Mouse (Mus musculus) limb, embryonic 12.5 days (tissue): ENCODE measurements around the gene Sptb. TPM values are rescaled to one million over a fixed set of nuclear protein-coding genes. Genes with fewer than 3 reads are reported as not detected.

ENCODE experiments used
- ATAC-seq: fragments of 200-750 bp; cut with Nextera tagmentation; 2 replicates; pipeline ENCODE4 v1.8.0; 2017; ENCODE audit warnings: low read depth, moderate TSS enrichment; ENCODE audit not compliant: insufficient number of reproducible peaks, insufficient read depth, low FRiP score, low TSS enrichment
- H3K27ac ChIP-seq: fragments of 300-500 bp; sonication (generic); 2 replicates; pipeline ENCODE4 v1.5.1; 2016; ENCODE audit warnings: mild to moderate bottlenecking, moderate library complexity
- H3K27me3 ChIP-seq: fragments of 300-500 bp; sonication (generic); 2 replicates; pipeline ENCODE4 v1.6.1; 2016; ENCODE audit warnings: mild to moderate bottlenecking, moderate library complexity
- H3K36me3 ChIP-seq: fragments of 300-500 bp; sonication (generic); 2 replicates; pipeline ENCODE4 v1.6.1; 2016; ENCODE audit warnings: mild to moderate bottlenecking, moderate library complexity
- H3K4me1 ChIP-seq: fragments of 300-500 bp; sonication (generic); replicated peaks from 2 replicates; pipeline ENCODE4 v1.6.1; 2016
- H3K4me2 ChIP-seq: fragments of 300-500 bp; sonication (generic); 2 replicates; pipeline ENCODE4 v1.6.1; 2016; ENCODE audit warnings: mild to moderate bottlenecking, moderate library complexity
- H3K4me3 ChIP-seq: fragments of 300-500 bp; sonication (generic); replicated peaks from 2 replicates; pipeline ENCODE4 v1.5.1; 2016; ENCODE audit warnings: mild to moderate bottlenecking
- H3K9ac ChIP-seq: fragments of 300-500 bp; sonication (generic); replicated peaks from 2 replicates; pipeline ENCODE4 v1.6.1; 2016; ENCODE audit warnings: mild to moderate bottlenecking, moderate library complexity
- H3K9me3 ChIP-seq: fragments of 300-500 bp; sonication (generic); 2 replicates; pipeline ENCODE4 v1.6.1; 2016; ENCODE audit warnings: mild to moderate bottlenecking, moderate library complexity
- WGBS: fragments of 180-500 bp; shearing (Covaris S2); methylation state at CpG from one replicate; pipeline ENCODE4 v1.1.7; 2016; 5-methylcytosine and 5-hydroxymethylcytosine counted together
- polyA plus RNA-seq: library from polyadenylated mRNA; unstranded; fragments of >200 nt; fragmentation: Nextera tagmentation; extraction: Ambion mirVana; gene quantifications from 2 replicates; pipeline ENCODE4 v1.2.1, GENCODE M21; 2016

Gene Sptb
- polyA plus RNA-seq, 1 experiment from 2014 or later: 1.3 TPM

- peaks cover 42% of the 10 kb centered on the region for H3K4me1 ChIP-seq
- no peaks in the 10 kb centered on the region for H3K36me3 ChIP-seq
- no peak overlapping the region for H3K27ac ChIP-seq
- no peak overlapping the region for H3K4me2 ChIP-seq
- no peak for ATAC-seq
- H3K9ac ChIP-seq: no peak overlapping the region
- H3K9me3 ChIP-seq: no peaks in the 10 kb centered on the region
- no peak overlapping the region for H3K4me3 ChIP-seq
- WGBS: 92% methylated on average over 4 of the region's 4 CpGs
- H3K27me3 ChIP-seq: no peaks in the 10 kb centered on the region; the same call in 1 of the 2 replicates
These were observed 157.4 kb downstream of the Sptb start for GRCm38 (mm10) chr12:76552958-76553357.

GRCm38 (mm10) chr12:76552321-76552720 is 158.0 kb downstream of the Sptb start:
- no peak overlapping the region for H3K27ac ChIP-seq
- H3K27me3 ChIP-seq: no peaks in the 10 kb centered on the region; the same call in 1 of the 2 replicates
- H3K9me3 ChIP-seq: no peaks in the 10 kb centered on the region
- H3K4me1 ChIP-seq: peaks cover 45% of the 10 kb centered on the region
- no peak overlapping the region for H3K9ac ChIP-seq
- no peak for ATAC-seq
- H3K4me2 ChIP-seq: no peak overlapping the region
- no peak overlapping the region for H3K4me3 ChIP-seq
- H3K36me3 ChIP-seq: no peaks in the 10 kb centered on the region
- WGBS: 70% methylated on average over 8 of the region's 8 CpGs

DNA sequence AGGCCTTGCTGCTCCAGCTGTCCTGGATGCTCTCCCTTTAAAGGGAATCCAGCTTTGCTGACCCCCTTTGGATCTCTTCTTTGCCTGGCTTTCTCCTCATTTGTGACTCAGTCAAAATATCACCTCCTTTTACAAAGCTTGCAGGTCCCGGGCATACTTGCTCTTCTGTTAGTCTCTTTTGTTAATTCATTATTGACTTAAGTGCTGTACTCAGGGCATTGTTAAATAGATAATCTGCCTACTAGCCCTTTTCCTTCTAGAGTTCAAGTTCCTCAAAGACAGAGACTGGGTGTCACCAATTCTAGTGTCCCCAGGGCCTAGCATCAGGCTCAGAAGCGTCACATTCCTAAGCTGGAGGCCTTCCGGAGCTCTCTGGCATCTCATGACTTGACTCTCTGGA is 161.1 kb downstream of the Sptb start:
- no peak overlapping the region for H3K27ac ChIP-seq
- no peak overlapping the region for H3K9ac ChIP-seq
- H3K36me3 ChIP-seq: no peaks in the 10 kb centered on the region
- 82% methylated on average over 3 of the region's 3 CpGs for WGBS
- peaks cover 11% of the 10 kb centered on the region for H3K27me3 ChIP-seq
- H3K4me2 ChIP-seq: no peak overlapping the region
- peaks cover 53% of the 10 kb centered on the region for H3K4me1 ChIP-seq
- no peak overlapping the region for H3K4me3 ChIP-seq
- H3K9me3 ChIP-seq: no peaks in the 10 kb centered on the region
- no peak for ATAC-seq

DNA sequence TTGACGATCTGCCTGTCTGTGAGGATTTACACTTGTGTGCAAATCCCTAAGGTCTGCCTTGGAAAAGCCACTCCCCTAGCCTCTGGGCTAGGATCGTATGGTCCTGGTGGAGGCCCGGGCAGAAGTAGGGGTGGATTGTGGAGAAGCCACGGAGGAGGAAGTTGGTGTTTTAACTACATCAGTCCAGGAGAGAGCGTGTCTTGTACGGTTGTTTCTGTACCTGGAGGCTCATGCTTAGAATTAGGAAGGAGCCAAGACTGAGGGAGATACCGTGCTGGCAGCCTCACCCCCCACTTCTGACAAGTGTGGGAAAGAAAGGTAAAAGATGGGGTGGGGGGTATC is 162.3 kb downstream of the Sptb start:
- no peaks in the 10 kb centered on the region for H3K9me3 ChIP-seq
- H3K4me1 ChIP-seq: peaks cover 46% of the 10 kb centered on the region
- no peak overlapping the region for H3K4me3 ChIP-seq
- peaks cover 11% of the 10 kb centered on the region for H3K27me3 ChIP-seq
- peak overlapping the region; percentile 45; the same call in 1 of the 2 replicates for H3K27ac ChIP-seq
- no peaks in the 10 kb centered on the region for H3K36me3 ChIP-seq
- 16% methylated on average over 7 of the region's 7 CpGs for WGBS
- H3K4me2 ChIP-seq: peak overlapping the region; percentile 54
- ATAC-seq: no peak
- peak overlapping the region; percentile 1; the same call in 1 of the 2 replicates for H3K9ac ChIP-seq

DNA sequence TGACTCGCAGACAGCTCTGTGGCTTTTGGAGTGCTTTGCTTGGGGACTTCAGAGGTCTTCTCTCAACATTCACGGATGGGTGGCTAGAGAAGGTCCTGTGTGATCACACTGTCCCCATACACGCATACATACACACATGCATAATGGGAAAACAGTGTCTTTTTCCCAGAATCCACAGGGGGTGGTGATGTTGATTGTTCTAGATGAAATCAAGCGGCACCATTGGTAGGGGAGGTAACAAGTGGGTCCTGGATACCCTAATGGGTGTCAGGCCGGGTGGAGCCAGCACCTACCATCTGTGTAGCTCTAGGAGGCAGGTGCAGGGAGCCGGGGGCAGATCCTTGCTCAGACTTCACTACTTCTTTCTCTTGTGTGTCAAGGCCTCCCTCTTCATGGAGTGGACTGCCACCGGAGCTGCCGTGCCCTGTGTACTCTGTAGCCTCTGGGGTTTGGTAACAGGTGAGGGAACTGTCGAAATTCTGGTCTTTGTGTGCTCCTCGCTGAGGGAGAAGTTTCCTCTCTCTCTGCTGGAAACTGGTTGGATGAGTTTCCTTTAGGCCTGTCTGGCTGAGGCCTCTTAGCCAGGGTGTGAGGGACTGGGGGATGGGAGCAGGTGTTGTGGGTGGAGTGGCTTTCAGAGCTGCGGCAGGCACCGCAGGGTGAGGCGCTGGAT is 162.8 kb downstream of the Sptb start:
- Histone ChIP-seq H3K4me3 (no peak overlapping the region), H3K36me3 (no peaks in the 10 kb centered on the region), H3K4me1 (peaks cover 45% of the 10 kb centered on the region), H3K27me3 (peaks cover 11% of the 10 kb centered on the region), H3K9me3 (no peaks in the 10 kb centered on the region), H3K4me2 (peak overlapping the region; percentile 54), H3K9ac (peak overlapping the region; percentile 1; the same call in 1 of the 2 replicates), H3K27ac (peak overlapping the region; percentile 64; the same call in 1 of the 2 replicates)
- no peak for ATAC-seq
- WGBS: 22% methylated on average over 13 of the region's 13 CpGs

DNA sequence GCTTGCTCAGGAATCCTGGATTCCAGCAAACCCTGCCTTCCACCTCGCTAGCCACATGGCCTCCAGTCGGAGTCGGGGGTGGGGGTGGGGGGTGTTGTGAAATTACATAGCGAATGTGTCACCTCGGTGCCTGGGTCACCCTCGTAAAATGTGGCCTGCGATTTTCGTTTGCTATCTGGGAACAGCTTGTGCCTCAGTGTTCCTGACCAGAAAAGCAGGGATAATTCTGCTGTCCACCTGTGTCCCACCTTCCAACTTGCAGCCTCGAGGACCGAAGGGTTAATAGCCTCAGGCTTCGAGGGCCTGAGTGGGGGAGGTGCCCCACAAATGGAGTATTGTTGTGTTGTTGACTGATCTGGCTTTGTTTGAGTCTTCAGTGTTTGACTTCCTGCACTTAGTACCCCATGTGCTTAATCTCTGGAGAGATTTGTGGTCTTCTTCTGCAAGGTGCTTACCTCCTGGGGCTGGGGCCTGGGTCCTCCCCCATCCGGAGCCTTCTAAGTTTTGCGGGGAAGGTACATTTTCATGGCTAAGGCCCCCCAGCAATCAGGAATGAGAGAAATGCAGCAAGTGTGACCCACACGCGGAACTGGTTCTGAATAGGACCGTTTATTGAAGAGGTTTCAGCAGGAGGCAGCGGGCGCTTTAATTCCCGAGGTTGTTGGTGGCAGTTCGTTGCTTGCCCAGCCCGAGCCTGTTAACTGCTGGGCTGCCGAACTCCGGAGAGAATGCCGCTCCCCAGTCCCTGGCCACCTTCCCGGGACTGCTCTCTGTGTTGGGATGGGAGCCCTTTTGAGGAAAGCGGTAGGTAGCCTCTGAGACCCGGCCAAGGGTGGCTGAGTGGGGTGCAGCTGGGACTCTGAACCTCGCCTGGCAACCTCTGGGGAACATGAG is 163.7 kb downstream of the Sptb start:
- peaks cover 11% of the 10 kb centered on the region for H3K27me3 ChIP-seq
- H3K9ac ChIP-seq: peak overlapping the region; percentile 44
- H3K9me3 ChIP-seq: no peaks in the 10 kb centered on the region
- peak overlapping the region; percentile 22 for H3K4me3 ChIP-seq
- peak overlapping the region; percentile 64; the same call in 1 of the 2 replicates for H3K27ac ChIP-seq
- H3K4me2 ChIP-seq: peak overlapping the region; percentile 54
- WGBS: 6% methylated on average over 28 of the region's 28 CpGs
- no peaks in the 10 kb centered on the region for H3K36me3 ChIP-seq
- ATAC-seq: no peak
- H3K4me1 ChIP-seq: peaks cover 43% of the 10 kb centered on the region

DNA sequence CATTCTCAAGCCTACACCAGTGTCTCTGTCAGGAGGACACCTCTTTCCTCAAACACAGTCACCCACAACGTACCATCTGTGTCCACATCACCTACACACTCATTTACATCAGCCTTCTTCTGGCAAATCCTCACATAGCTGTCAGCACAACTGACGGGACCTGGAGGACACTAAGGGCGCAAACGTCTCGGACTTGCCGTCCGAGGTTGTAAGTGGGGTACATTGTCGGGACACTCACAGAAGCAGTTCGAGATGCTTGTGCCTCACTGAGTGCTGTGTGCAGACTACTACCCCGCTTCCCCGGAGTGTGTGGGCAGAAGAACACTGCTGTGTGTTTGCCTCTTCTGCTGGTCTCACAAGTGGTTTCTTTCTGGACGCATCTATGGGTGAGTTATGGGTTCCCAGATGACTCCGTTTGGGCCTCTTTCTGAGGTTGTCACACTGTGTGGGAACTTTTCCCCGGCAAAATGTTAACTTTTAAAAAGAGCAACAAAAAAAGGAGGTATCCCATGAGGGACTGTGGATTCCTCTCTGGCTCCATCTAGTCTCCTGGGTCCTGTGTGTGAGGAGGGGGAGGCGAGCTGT is 164.5 kb downstream of the Sptb start:
- Histone ChIP-seq H3K4me2 (peak overlapping the region; percentile 54), H3K4me3 (peak overlapping the region; percentile 22; the same call in 1 of the 2 replicates)
- 42% methylated on average over 15 of the region's 15 CpGs for WGBS

DNA sequence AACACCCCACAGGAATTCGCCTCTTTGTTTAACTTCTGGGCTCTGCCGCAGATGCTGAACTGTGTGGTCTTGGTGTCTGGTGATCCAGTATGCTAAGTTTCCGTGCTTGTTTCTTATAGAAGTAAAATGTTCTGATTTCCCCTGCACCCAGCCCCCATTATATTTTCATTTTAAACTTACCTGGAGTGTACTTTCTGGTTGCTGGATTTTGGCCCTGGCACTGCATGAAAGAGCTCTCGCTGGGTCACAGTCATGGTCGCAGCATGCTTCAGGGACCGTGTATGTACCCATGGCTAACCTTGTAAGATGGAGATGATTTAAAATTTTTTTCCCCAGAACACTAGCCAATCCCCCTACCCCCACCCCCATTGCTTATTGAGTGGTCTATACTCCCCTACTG is 168.5 kb downstream of the Sptb start:
- no peak for ATAC-seq
- peaks cover 5% of the 10 kb centered on the region; the same call in 1 of the 2 replicates for H3K9me3 ChIP-seq
- no peak overlapping the region for H3K9ac ChIP-seq
- H3K36me3 ChIP-seq: no peaks in the 10 kb centered on the region
- peaks cover 32% of the 10 kb centered on the region for H3K4me1 ChIP-seq
- WGBS: 75% methylated on average over 6 of the region's 6 CpGs
- peaks cover 7% of the 10 kb centered on the region; the same call in 1 of the 2 replicates for H3K27me3 ChIP-seq
- no peak overlapping the region for H3K4me3 ChIP-seq
- peak overlapping the region; percentile 8; the same call in 1 of the 2 replicates for H3K27ac ChIP-seq
- H3K4me2 ChIP-seq: no peak overlapping the region

More for the DNA sequence above, 164.5 kb downstream of the Sptb start:
- ATAC-seq: no peak
- peaks cover 49% of the 10 kb centered on the region for H3K4me1 ChIP-seq
- no peaks in the 10 kb centered on the region for H3K36me3 ChIP-seq
- H3K9ac ChIP-seq: 0 out of 2 replicates have a peak overlapping the region, but pooled peaks have one; percentile 2
- no peaks in the 10 kb centered on the region for H3K9me3 ChIP-seq
- peaks cover 11% of the 10 kb centered on the region for H3K27me3 ChIP-seq
- H3K27ac ChIP-seq: 0 out of 2 replicates have a peak overlapping the region, but pooled peaks have one; percentile 19

- ATAC-seq: no peak
- Histone ChIP-seq H3K4me2 (no peak overlapping the region), H3K9me3 (peaks cover 5% of the 10 kb centered on the region; the same call in 1 of the 2 replicates), H3K27me3 (peaks cover 3% of the 10 kb centered on the region; the same call in 1 of the 2 replicates), H3K36me3 (no peaks in the 10 kb centered on the region), H3K4me3 (no peak overlapping the region), H3K27ac (peak overlapping the region; percentile 8; the same call in 1 of the 2 replicates), H3K9ac (no peak overlapping the region), H3K4me1 (peaks cover 32% of the 10 kb centered on the region)
- WGBS: 42% methylated on average over 8 of the region's 8 CpGs
These were observed 168.9 kb downstream of the Sptb start for GRCm38 (mm10) chr12:76541475-76541874.

GRCm38 (mm10) chr12:76540701-76541221 is 169.6 kb downstream of the Sptb start:
- no peak for ATAC-seq
- Histone ChIP-seq H3K9ac (no peak overlapping the region), H3K36me3 (no peaks in the 10 kb centered on the region), H3K4me2 (no peak overlapping the region), H3K27ac (no peak overlapping the region), H3K9me3 (peaks cover 5% of the 10 kb centered on the region; the same call in 1 of the 2 replicates), H3K4me1 (peaks cover 27% of the 10 kb centered on the region), H3K4me3 (no peak overlapping the region), H3K27me3 (no peaks in the 10 kb centered on the region)
- 81% methylated on average over 10 of the region's 10 CpGs for WGBS
